Mouse (Mus musculus): ENCODE measurements around the gene Itpr2. TPM values are rescaled to one million over a fixed set of nuclear protein-coding genes. Genes with fewer than 3 reads are reported as not detected.

Itpr2 gene
- polyA plus RNA-seq, 1 experiment from 2014 or later: 6.3 TPM

DNA sequence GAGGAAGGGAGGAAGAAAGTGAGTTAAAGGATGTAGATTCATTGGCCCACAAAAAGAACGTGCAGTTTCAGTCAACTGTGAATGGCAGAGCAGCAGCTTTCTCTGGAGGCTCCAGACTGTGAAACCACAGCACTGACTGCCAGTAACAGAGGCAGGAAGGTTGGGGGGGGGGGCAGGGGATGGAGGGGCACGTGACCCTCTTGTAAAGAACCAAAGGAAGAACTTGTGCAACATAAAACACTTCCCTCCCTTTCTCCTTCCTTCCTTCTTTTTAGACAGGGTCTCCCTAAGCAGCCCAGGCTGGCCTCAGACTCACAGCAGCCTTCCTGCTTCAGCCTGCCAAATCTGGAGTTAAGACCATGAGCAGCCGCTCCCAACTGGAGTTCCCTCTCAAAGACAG is 104.2 kb downstream of the Itpr2 start:
- TF ChIP-seq CTCF (IDR thresholded peaks at IDR 0.05; ENCODE audit: low read depth): no peak

DNA sequence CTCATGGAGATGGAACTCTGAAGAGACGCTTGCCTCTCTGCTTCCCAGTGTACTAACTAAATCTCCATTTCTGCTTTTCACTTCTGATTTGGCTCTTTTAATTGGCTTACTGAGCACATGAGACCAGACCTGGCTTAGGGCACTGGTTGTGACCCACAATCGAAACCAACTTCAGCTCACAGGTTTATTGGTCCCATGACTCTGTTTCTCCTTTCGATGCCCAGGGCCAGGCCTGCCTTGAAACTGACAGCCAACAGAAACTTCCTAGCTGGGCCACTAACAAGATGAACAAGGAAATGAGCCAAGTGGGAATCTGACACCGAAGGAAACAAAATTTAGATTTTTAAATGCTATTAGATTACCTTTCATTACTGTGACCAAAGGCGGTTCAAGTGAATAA is 105.8 kb downstream of the Itpr2 start:
- 93% methylated on average over 5 of the region's 5 CpGs for WGBS
- Histone ChIP-seq H3K9me3 (ENCODE audit: control insufficient read depth) (no peaks in the 10 kb centered on the region), H3K36me3 (ENCODE audit: control insufficient read depth, insufficient read depth) (no peaks in the 10 kb centered on the region), H3K9ac (ENCODE audit: low read depth, low read length) (no peak overlapping the region), H3K4me3 (ENCODE audit: low read depth, low read length) (no peak overlapping the region), H3K27ac (ENCODE audit: low read depth, low read length) (no peak overlapping the region), H3K4me2 (replicated peaks; ENCODE audit: low read depth) (no peak overlapping the region), H3K27me3 (replicated peaks; ENCODE audit: control insufficient read depth, insufficient read depth, low read length) (0 out of 2 replicates have a peak, but pooled peaks cover 3% of the 10 kb centered on the region), H3K4me1 (replicated peaks; ENCODE audit: control insufficient read depth, insufficient read depth, low read length) (no peaks in the 10 kb centered on the region)
- no peak for TF ChIP-seq CTCF (IDR thresholded peaks at IDR 0.05; ENCODE audit: low read depth)
- ATAC-seq: no peak

More for the DNA sequence above, 104.2 kb downstream of the Itpr2 start:
- H3K9ac ChIP-seq (ENCODE audit: low read depth, low read length): no peak overlapping the region
- no peak overlapping the region for H3K4me2 ChIP-seq (replicated peaks; ENCODE audit: low read depth)
- H3K4me3 ChIP-seq (ENCODE audit: low read depth, low read length): no peak overlapping the region
- H3K27me3 ChIP-seq (replicated peaks; ENCODE audit: control insufficient read depth, insufficient read depth, low read length): 0 out of 2 replicates have a peak, but pooled peaks cover 3% of the 10 kb centered on the region
- H3K4me1 ChIP-seq (replicated peaks; ENCODE audit: control insufficient read depth, insufficient read depth, low read length): no peaks in the 10 kb centered on the region
- no peak overlapping the region for H3K27ac ChIP-seq (ENCODE audit: low read depth, low read length)
- H3K9me3 ChIP-seq (ENCODE audit: control insufficient read depth): no peaks in the 10 kb centered on the region
- no peaks in the 10 kb centered on the region for H3K36me3 ChIP-seq (ENCODE audit: control insufficient read depth, insufficient read depth)
- WGBS: 67% methylated on average over 3 of the region's 3 CpGs
- no peak for ATAC-seq

DNA sequence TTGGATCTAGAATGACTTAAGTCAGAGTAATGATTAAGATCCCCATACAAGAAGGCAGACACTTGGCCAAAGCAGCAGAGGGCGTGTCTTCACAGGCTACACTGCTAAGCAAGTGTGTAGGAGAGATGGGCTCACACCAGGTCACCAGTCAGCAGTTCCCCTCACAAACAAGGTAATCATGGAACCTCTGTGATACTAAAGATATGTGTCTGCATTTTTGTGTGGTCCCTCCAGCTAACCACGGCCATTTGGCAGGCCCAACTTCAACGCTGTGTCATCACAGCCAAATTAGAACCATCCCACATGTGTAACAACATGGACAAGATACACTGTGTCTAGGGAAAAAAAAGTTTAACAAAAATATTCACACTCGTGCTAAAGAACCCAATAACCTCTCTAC is 106.4 kb downstream of the Itpr2 start:
- TF ChIP-seq CTCF (IDR thresholded peaks at IDR 0.05; ENCODE audit: low read depth): no peak
- Histone ChIP-seq H3K36me3 (ENCODE audit: control insufficient read depth, insufficient read depth) (no peaks in the 10 kb centered on the region), H3K9me3 (ENCODE audit: control insufficient read depth) (no peaks in the 10 kb centered on the region), H3K4me1 (replicated peaks; ENCODE audit: control insufficient read depth, insufficient read depth, low read length) (no peaks in the 10 kb centered on the region), H3K9ac (ENCODE audit: low read depth, low read length) (no peak overlapping the region), H3K4me2 (replicated peaks; ENCODE audit: low read depth) (no peak overlapping the region), H3K27ac (ENCODE audit: low read depth, low read length) (no peak overlapping the region), H3K4me3 (ENCODE audit: low read depth, low read length) (no peak overlapping the region), H3K27me3 (replicated peaks; ENCODE audit: control insufficient read depth, insufficient read depth, low read length) (0 out of 2 replicates have a peak, but pooled peaks cover 3% of the 10 kb centered on the region)
- no peak for ATAC-seq
- WGBS: 88% methylated on average over 4 of the region's 4 CpGs

DNA sequence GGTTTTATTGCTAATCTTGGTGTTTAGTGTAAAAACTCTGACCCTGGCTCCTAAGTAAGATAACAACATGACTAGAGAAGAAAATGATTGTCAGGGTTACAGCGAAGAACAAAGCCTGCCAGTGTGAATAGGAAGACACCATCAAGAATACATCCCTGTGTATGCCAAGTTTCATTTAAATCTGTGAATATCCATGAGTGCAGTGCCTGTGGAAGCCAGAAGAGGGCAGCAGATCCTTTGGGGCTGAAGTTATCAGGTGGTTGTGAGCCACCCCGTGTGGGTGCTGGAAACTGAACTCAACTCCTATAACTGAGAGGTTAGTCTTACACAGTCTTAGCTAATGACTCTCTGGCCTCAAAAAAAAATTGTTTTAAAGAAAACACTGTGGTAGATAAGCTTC is 109.8 kb downstream of the Itpr2 start:
- Histone ChIP-seq H3K9ac (ENCODE audit: low read depth, low read length) (no peak overlapping the region), H3K9me3 (ENCODE audit: control insufficient read depth) (no peaks in the 10 kb centered on the region), H3K27me3 (replicated peaks; ENCODE audit: control insufficient read depth, insufficient read depth, low read length) (no peaks in the 10 kb centered on the region), H3K4me1 (replicated peaks; ENCODE audit: control insufficient read depth, insufficient read depth, low read length) (no peaks in the 10 kb centered on the region), H3K36me3 (ENCODE audit: control insufficient read depth, insufficient read depth) (no peaks in the 10 kb centered on the region; the same call in 1 of the 2 replicates), H3K27ac (ENCODE audit: low read depth, low read length) (no peak overlapping the region), H3K4me2 (replicated peaks; ENCODE audit: low read depth) (no peak overlapping the region), H3K4me3 (ENCODE audit: low read depth, low read length) (no peak overlapping the region)
- 78% methylated on average over 2 of the region's 2 CpGs for WGBS
- no peak for ATAC-seq
- TF ChIP-seq CTCF (IDR thresholded peaks at IDR 0.05; ENCODE audit: low read depth): peak; percentile 43

DNA sequence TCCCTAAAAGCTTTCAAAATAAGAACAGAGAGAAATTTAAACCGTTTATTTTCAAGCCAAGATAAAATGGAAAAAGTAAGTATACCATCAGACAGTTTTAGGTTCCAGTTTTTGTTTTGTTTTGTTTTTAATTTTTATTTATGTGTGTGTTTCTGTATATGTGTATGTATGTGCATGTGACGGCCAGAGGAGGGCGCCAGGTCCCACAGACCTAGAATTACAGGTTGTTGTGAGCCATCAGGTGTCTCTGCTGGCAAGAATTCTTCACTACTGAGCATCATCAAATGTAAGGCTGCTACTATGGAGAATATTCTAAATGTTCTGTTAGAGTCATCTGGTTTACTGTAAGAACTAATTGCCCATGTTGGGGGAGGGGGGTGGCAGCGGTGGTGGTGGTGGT is 111.9 kb downstream of the Itpr2 start:
- H3K9ac ChIP-seq (ENCODE audit: low read depth, low read length): no peak overlapping the region
- no peaks in the 10 kb centered on the region for H3K9me3 ChIP-seq (ENCODE audit: control insufficient read depth)
- no peaks in the 10 kb centered on the region for H3K27me3 ChIP-seq (replicated peaks; ENCODE audit: control insufficient read depth, insufficient read depth, low read length)
- H3K36me3 ChIP-seq (ENCODE audit: control insufficient read depth, insufficient read depth): no peaks in the 10 kb centered on the region; the same call in 1 of the 2 replicates
- no peak overlapping the region for H3K4me2 ChIP-seq (replicated peaks; ENCODE audit: low read depth)
- H3K27ac ChIP-seq (ENCODE audit: low read depth, low read length): no peak overlapping the region
- no peak overlapping the region for H3K4me3 ChIP-seq (ENCODE audit: low read depth, low read length)
- H3K4me1 ChIP-seq (replicated peaks; ENCODE audit: control insufficient read depth, insufficient read depth, low read length): no peaks in the 10 kb centered on the region
- no peak for ATAC-seq
- TF ChIP-seq CTCF (IDR thresholded peaks at IDR 0.05; ENCODE audit: low read depth): 0 out of 2 replicates have a peak, but pooled peaks have one; percentile 12
- 86% methylated on average over 4 of the region's 4 CpGs for WGBS

DNA sequence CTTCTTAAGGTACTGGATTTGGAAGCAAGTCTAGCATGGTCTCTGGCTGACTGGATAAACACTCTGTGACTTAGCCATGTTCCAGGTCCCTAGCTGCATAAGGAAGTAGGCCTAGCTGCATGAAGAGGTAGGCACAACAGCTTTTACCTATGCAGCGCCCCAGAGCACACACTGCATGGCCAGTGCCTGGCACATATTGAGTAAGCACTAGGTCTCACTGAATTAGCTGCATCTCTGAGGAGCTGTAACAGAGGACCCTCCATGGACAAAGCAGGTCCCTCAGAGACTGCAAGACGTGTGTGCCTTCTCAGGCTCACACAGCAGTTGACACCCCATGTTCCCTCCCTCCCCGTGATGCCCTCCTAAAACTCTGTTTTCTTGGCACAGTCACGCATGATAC is 114.0 kb downstream of the Itpr2 start:
- no peaks in the 10 kb centered on the region for H3K27me3 ChIP-seq (replicated peaks; ENCODE audit: control insufficient read depth, insufficient read depth, low read length)
- H3K4me3 ChIP-seq (ENCODE audit: low read depth, low read length): no peak overlapping the region
- H3K9ac ChIP-seq (ENCODE audit: low read depth, low read length): no peak overlapping the region
- no peaks in the 10 kb centered on the region for H3K9me3 ChIP-seq (ENCODE audit: control insufficient read depth)
- WGBS: 90% methylated on average over 4 of the region's 4 CpGs
- H3K4me1 ChIP-seq (replicated peaks; ENCODE audit: control insufficient read depth, insufficient read depth, low read length): no peaks in the 10 kb centered on the region
- H3K4me2 ChIP-seq (replicated peaks; ENCODE audit: low read depth): no peak overlapping the region
- H3K36me3 ChIP-seq (ENCODE audit: control insufficient read depth, insufficient read depth): no peaks in the 10 kb centered on the region; the same call in 1 of the 2 replicates
- TF ChIP-seq CTCF (IDR thresholded peaks at IDR 0.05; ENCODE audit: low read depth): no peak
- no peak overlapping the region for H3K27ac ChIP-seq (ENCODE audit: low read depth, low read length)
- no peak for ATAC-seq

All from intestine, postnatal 0 days (tissue).